Comparison of ENCODE assay signal across 9 mouse cellular contexts in genomic region chr17:83025340-83025816, GRCm38 (mm10).
DNase-seq lines count a peak whose midpoint lies in the region; ATAC-seq and TF ChIP-seq lines count a peak whose summit lies in the region.
"Had no signal": no experiment of that assay in that cellular context is flagged by ENCODE, and none has a peak within 500 bp of the region (broad histone marks: within the 10 kb centered on the region; RNA-seq: fewer than 3 reads in every experiment).

No protein-coding gene starts in this region.

- H3K36me3 ChIP-seq in hindbrain, embryonic 13.5 days, result no peaks in the 10 kb centered on the region

- no peak overlapping the region for H3K4me3 ChIP-seq in cerebellum, adult 2 months (replicated peaks; ENCODE audit: insufficient read depth, low read depth, low read length)
- no peak overlapping the region for H3K4me3 ChIP-seq in hindbrain, embryonic 13.5 days
- H3K4me3 ChIP-seq: megakaryocyte, embryonic 14.5 days had no signal

- no peaks in the 10 kb centered on the region for H3K27me3 ChIP-seq in cerebellum, adult 2 months (ENCODE audit: control insufficient read depth, insufficient read depth, low read length)
- no peaks in the 10 kb centered on the region for H3K27me3 ChIP-seq in hindbrain, embryonic 13.5 days

- 0 out of 2 replicates have a peak, but pooled peaks cover 6% of the 10 kb centered on the region for H3K4me1 ChIP-seq in cerebellum, adult 2 months (ENCODE audit: control insufficient read depth, insufficient read depth, low read length)
- H3K4me1 ChIP-seq in hindbrain, embryonic 13.5 days (replicated peaks), result no peaks in the 10 kb centered on the region
- H3K4me1 ChIP-seq: megakaryocyte, embryonic 14.5 days had no signal

- TF ChIP-seq CTCF in cerebellum, adult 2 months (IDR thresholded peaks at IDR 0.05; ENCODE audit: borderline replicate concordance, insufficient read depth, low read depth, low read length), result peak; percentile 73

- peak; percentile 78 for DNase-seq in Muller cell, postnatal 12 days (ENCODE audit: inconsistent ontology term)
- peak; percentile 59 to 73 for DNase-seq in cerebellum, adult 2 months
- peak; percentile 93 for DNase-seq in forelimb bud, embryonic 11.5 days (ENCODE audit: low read depth, low spot score)
- peak; percentile 82 to 87 for DNase-seq in layer of hippocampus, postnatal 14 days (ENCODE audit: low spot score in 2 of 2)
- peak; percentile 79 to 85 for DNase-seq in lung, postnatal 4 days
- peak; percentile 75 for DNase-seq in right cerebral cortex, adult 18-20 months
- peak; percentile 45 for DNase-seq in urinary bladder, adult 2 months (ENCODE audit: low spot score)

- WGBS in cerebellum, adult 2 months, result 16% methylated on average over 5 of the region's 5 CpGs
- WGBS in hindbrain, embryonic 13.5 days, result 23% methylated on average over 5 of the region's 5 CpGs

- H3K27ac ChIP-seq in cerebellum, adult 2 months (ENCODE audit: insufficient read depth, low read length), result no peak overlapping the region
- H3K27ac ChIP-seq in hindbrain, embryonic 13.5 days, result no peak overlapping the region

- no peak overlapping the region for H3K9ac ChIP-seq in hindbrain, embryonic 13.5 days

- peak; percentile 75; the same call in 1 of the 2 replicates for ATAC-seq in hindbrain, embryonic 13.5 days (ENCODE audit: low FRiP score)

- H3K4me2 ChIP-seq in hindbrain, embryonic 13.5 days, result no peak overlapping the region

- no peak for TF ChIP-seq POLR2A in cerebellum, adult 2 months (IDR thresholded peaks at IDR 0.05; ENCODE audit: borderline replicate concordance, insufficient read depth, low read length)

- H3K9me3 ChIP-seq in hindbrain, embryonic 13.5 days, result no peaks in the 10 kb centered on the region
